8 mouse cellular contexts compared by ENCODE assay signal in the genomic region with DNA sequence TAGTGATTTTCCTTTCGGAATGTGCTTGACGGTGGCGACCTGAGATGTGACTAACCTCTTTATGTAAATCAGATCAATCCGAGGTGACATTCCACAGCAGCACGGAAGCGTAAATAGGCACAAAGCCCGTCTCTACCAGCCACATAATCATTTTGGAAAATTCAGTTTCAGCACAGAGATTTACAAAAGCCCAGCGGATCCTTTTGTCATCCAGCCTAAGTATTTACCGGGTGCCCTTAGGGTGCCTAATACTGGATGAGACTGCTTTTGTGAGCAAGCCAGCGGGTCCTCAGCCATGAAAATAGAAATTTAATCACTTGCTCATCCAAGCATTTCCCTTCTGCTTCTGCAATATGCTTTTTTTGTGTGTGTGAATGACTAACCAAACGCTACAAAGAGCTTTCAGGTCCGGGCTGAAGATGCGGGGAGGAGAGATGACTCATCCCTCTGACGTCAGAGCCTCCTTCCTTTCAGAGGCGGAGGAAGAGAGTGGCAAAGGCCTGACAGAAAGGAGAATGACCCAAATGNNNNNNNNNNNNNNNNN.
A peak's percentile ranks its signal among the peaks of the same experiment; 100 is the strongest.
DNase-seq lines count a peak whose midpoint lies in the region; ATAC-seq lines count a peak whose summit lies in the region.

No protein-coding gene starts in this region.

- H3K9ac ChIP-seq in embryonic facial prominence, embryonic 15.5 days, result no peak overlapping the region
- peak overlapping the region; percentile 46 for H3K9ac ChIP-seq in heart, embryonic 15.5 days
- no peak overlapping the region for H3K9ac ChIP-seq in liver, embryonic 13.5 days
- peak overlapping the region; percentile 67 for H3K9ac ChIP-seq in neural tube, embryonic 11.5 days (ENCODE audit: low read length)

- peak; percentile 87 for DNase-seq in CD4-positive, CD25-positive, alpha-beta regulatory T cell, adult 2 months (ENCODE audit: low read depth, low spot score)
- DNase-seq in adrenal gland, postnatal 36 days, result peak; percentile 69 to 72
- DNase-seq in kidney, postnatal 14 days, result peak; percentile 55
- DNase-seq in liver, embryonic 13.5 days, result no peak
- peak; percentile 64 for DNase-seq in neural tube, embryonic 11.5 days (ENCODE audit: low spot score)
- DNase-seq in thymus, postnatal 4 days, result peak; percentile 11

- no peaks in the 10 kb centered on the region for H3K9me3 ChIP-seq in embryonic facial prominence, embryonic 15.5 days (replicated peaks)
- no peaks in the 10 kb centered on the region for H3K9me3 ChIP-seq in heart, embryonic 15.5 days (replicated peaks)
- no peaks in the 10 kb centered on the region for H3K9me3 ChIP-seq in liver, embryonic 13.5 days (replicated peaks)
- no peaks in the 10 kb centered on the region for H3K9me3 ChIP-seq in neural tube, embryonic 11.5 days (ENCODE audit: control insufficient read depth, low read length)

- no peaks in the 10 kb centered on the region for H3K27me3 ChIP-seq in embryonic facial prominence, embryonic 15.5 days
- H3K27me3 ChIP-seq in heart, embryonic 15.5 days, result no peaks in the 10 kb centered on the region
- no peaks in the 10 kb centered on the region for H3K27me3 ChIP-seq in liver, embryonic 13.5 days
- H3K27me3 ChIP-seq in neural tube, embryonic 11.5 days (ENCODE audit: control insufficient read depth, insufficient read depth, low read length), result no peaks in the 10 kb centered on the region

- no peak for ATAC-seq in embryonic facial prominence, embryonic 15.5 days (ENCODE audit: insufficient number of reproducible peaks, low FRiP score, low TSS enrichment, low read depth)
- no peak for ATAC-seq in heart, embryonic 15.5 days (replicated peaks; ENCODE audit: insufficient number of reproducible peaks, insufficient read depth, low FRiP score, low read depth)
- ATAC-seq in liver, embryonic 13.5 days (ENCODE audit: low read depth), result no peak
- ATAC-seq in neural tube, embryonic 11.5 days (ENCODE audit: insufficient read depth, low FRiP score, low TSS enrichment), result peak; percentile 92

- H3K4me3 ChIP-seq in embryonic facial prominence, embryonic 15.5 days (replicated peaks), result peak overlapping the region; percentile 37
- H3K4me3 ChIP-seq in heart, embryonic 15.5 days, result peak overlapping the region; percentile 45
- H3K4me3 ChIP-seq in liver, embryonic 13.5 days (replicated peaks), result peak overlapping the region; percentile 16; the same call in 1 of the 2 replicates
- peak overlapping the region; percentile 34 for H3K4me3 ChIP-seq in neural tube, embryonic 11.5 days (ENCODE audit: low read depth, low read length)

- H3K27ac ChIP-seq in embryonic facial prominence, embryonic 15.5 days (replicated peaks), result no peak overlapping the region
- no peak overlapping the region for H3K27ac ChIP-seq in heart, embryonic 15.5 days
- H3K27ac ChIP-seq in liver, embryonic 13.5 days, result no peak overlapping the region
- peak overlapping the region; percentile 56; the same call in 1 of the 2 replicates for H3K27ac ChIP-seq in neural tube, embryonic 11.5 days (ENCODE audit: low read depth, low read length)

- no peaks in the 10 kb centered on the region for H3K36me3 ChIP-seq in embryonic facial prominence, embryonic 15.5 days
- H3K36me3 ChIP-seq in heart, embryonic 15.5 days, result no peaks in the 10 kb centered on the region
- H3K36me3 ChIP-seq in liver, embryonic 13.5 days, result no peaks in the 10 kb centered on the region
- H3K36me3 ChIP-seq in neural tube, embryonic 11.5 days (ENCODE audit: control insufficient read depth, insufficient read depth, low read length), result no peaks in the 10 kb centered on the region

- peak overlapping the region; percentile 58 for H3K4me2 ChIP-seq in embryonic facial prominence, embryonic 15.5 days (replicated peaks)
- H3K4me2 ChIP-seq in heart, embryonic 15.5 days, result peak overlapping the region; percentile 76
- H3K4me2 ChIP-seq in liver, embryonic 13.5 days, result peak overlapping the region; percentile 46
- H3K4me2 ChIP-seq in neural tube, embryonic 11.5 days (ENCODE audit: low read depth), result peak overlapping the region; percentile 52

- WGBS in embryonic facial prominence, embryonic 15.5 days, result 3% methylated on average over 15 of the region's 15 CpGs
- 3% methylated on average over 15 of the region's 15 CpGs for WGBS in heart, embryonic 15.5 days
- WGBS in liver, embryonic 13.5 days (ENCODE audit: insufficient replicate concordance), result 11% methylated on average over 15 of the region's 15 CpGs
- 6% methylated on average over 15 of the region's 15 CpGs for WGBS in neural tube, embryonic 11.5 days

- 0 out of 2 replicates have a peak, but pooled peaks cover 10% of the 10 kb centered on the region for H3K4me1 ChIP-seq in embryonic facial prominence, embryonic 15.5 days
- H3K4me1 ChIP-seq in heart, embryonic 15.5 days (replicated peaks), result peaks cover 5% of the 10 kb centered on the region; the same call in 1 of the 2 replicates
- no peaks in the 10 kb centered on the region for H3K4me1 ChIP-seq in liver, embryonic 13.5 days (replicated peaks)
- no peaks in the 10 kb centered on the region for H3K4me1 ChIP-seq in neural tube, embryonic 11.5 days (ENCODE audit: control insufficient read depth, insufficient read depth, low read length)

Comparison
In these comparisons a context has a peak if more than half of its experiments do, and no peak if none do; other contexts are left out.
1. H3K9ac ChIP-seq: peak in heart, embryonic 15.5 days (single experiment) and neural tube, embryonic 11.5 days (single experiment); none in embryonic facial prominence, embryonic 15.5 days (single experiment) and liver, embryonic 13.5 days (single experiment).
2. Peak in every context shown above with its lines, with median percentiles within 50 percentile points of each other: H3K4me2 ChIP-seq and H3K4me3 ChIP-seq.